Mouse (Mus musculus) B cell, adult 62 days (primary cell): ENCODE measurements around the gene Olfr402. TPM values are rescaled to one million over a fixed set of nuclear protein-coding genes. Genes with fewer than 3 reads are reported as not detected.

Experiments
- total RNA-seq: library from RNA; stranded (reverse); gene quantifications from 4 replicates; pipeline ENCODE4 v1.2.4, GENCODE M21; 2023

Olfr402 gene
- not detected in 4 replicates for total RNA-seq

DNA sequence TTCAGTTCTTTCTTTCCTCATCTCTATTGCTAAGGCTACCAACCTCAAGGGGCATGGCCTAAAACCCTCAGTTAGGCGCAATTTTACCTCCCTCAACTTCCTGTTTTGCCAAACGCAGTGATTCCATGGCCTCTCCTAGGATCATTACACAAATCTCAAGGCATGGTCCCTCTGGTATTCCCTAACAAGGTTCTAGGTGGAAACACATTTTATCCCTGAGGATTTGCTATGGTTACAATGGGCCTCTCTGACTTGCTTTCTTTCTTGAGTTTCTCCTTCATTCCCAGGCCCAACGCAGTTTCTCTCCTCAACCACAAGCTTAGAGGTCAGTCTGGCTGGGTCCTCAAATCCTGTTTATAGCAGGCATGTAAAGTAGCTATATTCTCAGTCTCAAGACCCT, at the start of gene Olfr402:
Gene Olfr402, plus strand, starts transcription at position 301 of the 400 bp plus-strand sequence.

DNA sequence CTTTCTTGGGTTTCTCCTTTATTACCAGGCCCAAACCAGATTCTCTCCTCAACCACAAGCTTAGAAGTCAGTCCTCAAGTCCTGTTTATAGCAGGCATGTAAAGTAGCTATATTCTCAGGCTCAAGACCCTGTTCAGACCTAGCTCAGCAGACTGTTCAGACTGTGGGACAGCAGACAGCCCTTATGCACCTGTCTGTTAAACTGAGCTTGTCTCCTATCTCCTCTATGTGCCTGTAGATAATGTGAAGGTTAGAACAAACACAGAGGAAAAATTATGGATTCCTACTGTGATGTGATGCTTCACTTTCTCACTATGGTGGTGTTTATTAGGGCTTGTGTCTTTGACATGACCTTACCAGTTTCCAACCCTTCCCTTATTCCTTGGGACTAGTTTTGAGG, 39.9 kb upstream of the Olfr402 start, which contains the start of gene Olfr401:
Gene Olfr401, plus strand, starts transcription at position 301 of the 400 bp plus-strand sequence.

DNA sequence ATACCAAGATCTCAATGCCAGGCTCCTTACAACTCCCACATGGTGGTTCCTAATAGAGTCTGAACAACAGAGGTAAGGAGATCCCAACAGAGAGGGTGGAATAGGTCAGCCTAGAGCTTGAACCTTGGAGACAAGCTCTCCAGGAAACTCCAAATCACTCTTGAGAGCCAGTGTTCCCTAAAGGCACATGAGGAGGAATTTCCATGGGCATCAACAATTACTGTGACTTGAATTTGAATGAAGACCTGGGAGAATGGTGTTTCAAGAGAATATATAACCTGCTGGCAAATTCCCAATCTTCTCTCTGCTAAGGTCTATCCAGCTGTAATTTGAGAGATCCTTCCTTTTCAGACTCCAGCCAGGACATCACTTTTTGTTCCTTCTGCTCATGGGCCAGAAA, 32.6 kb downstream of the Olfr402 start, which contains the start of gene Olfr403:
Gene Olfr403, plus strand, starts transcription at position 301 of the 400 bp plus-strand sequence.

Other genes starting within 250 kb of the Olfr402 start
- not detected in 4 replicates for gene Olfr395, start 244.2 kb upstream of the Olfr402 start, total RNA-seq
- not detected in 4 replicates for gene Olfr23, start 216.9 kb upstream of the Olfr402 start, total RNA-seq
- not detected in 4 replicates for gene Olfr397, start 192.7 kb upstream of the Olfr402 start, total RNA-seq
- not detected in 4 replicates for gene Olfr398, start 163.1 kb upstream of the Olfr402 start, total RNA-seq
- not detected in 4 replicates for gene Olfr139, start 97.0 kb upstream of the Olfr402 start, total RNA-seq
- not detected in 4 replicates for gene Olfr399, start 96.9 kb upstream of the Olfr402 start, total RNA-seq
- gene Zfp616, start 83.6 kb upstream of the Olfr402 start, total RNA-seq, result not detected in 4 replicates
- gene Olfr401, start 39.8 kb upstream of the Olfr402 start, total RNA-seq, result not detected in 4 replicates
- gene Olfr403, start 32.7 kb downstream of the Olfr402 start, total RNA-seq, result not detected in 4 replicates
- gene Olfr43, start 57.9 kb downstream of the Olfr402 start, total RNA-seq, result not detected in 4 replicates
- gene Olfr406, start 106.3 kb downstream of the Olfr402 start, total RNA-seq, result not detected in 4 replicates
- not detected in 4 replicates for gene Olfr59, start 130.2 kb downstream of the Olfr402 start, total RNA-seq
- not detected in 4 replicates for gene Olfr410, start 184.5 kb downstream of the Olfr402 start, total RNA-seq
- not detected in 4 replicates for gene Olfr411, start 199.1 kb downstream of the Olfr402 start, total RNA-seq
- not detected in 4 replicates for gene Olfr412, start 208.5 kb downstream of the Olfr402 start, total RNA-seq